Mouse (Mus musculus) liver, postnatal 0 days (tissue): ENCODE data around the gene Cdkl1. TPM values are rescaled to one million over a fixed set of nuclear protein-coding genes. Genes with fewer than 3 reads are reported as not detected.

Experiments
- ATAC-seq: fragments of 200-750 bp; cut with Nextera tagmentation; 2 replicates; pipeline ENCODE4 v1.8.0; 2017; ENCODE audit warnings: mild to moderate bottlenecking, moderate library complexity
- DNase-seq: peaks from one replicate; pipeline ENCODE4 v3.0.0-alpha.2; 2016
- H3K27ac ChIP-seq: fragments of 300-500 bp; sonication (generic); 2 replicates; pipeline ENCODE4 v1.5.1; 2014; ENCODE audit warnings: antibody characterized with exemption, moderate library complexity, mild to moderate bottlenecking, low read depth
- H3K27me3 ChIP-seq: fragments of 300-500 bp; sonication (generic); 2 replicates; pipeline ENCODE4 v1.6.1; 2014; ENCODE audit warnings: low read length, control low read depth, mixed read lengths; ENCODE audit not compliant: insufficient read depth
- H3K36me3 ChIP-seq: fragments of 300-500 bp; sonication (generic); replicated peaks from 2 replicates; pipeline ENCODE4 v1.6.1; 2014; ENCODE audit warnings: mild to moderate bottlenecking, control low read depth, low read length, moderate library complexity, mixed read lengths; ENCODE audit not compliant: insufficient read depth
- H3K4me1 ChIP-seq: fragments of 300-500 bp; sonication (generic); 2 replicates; pipeline ENCODE4 v1.6.1; 2014; ENCODE audit warnings: antibody characterized with exemption, mild to moderate bottlenecking, control low read depth; ENCODE audit not compliant: insufficient read depth
- H3K4me2 ChIP-seq: fragments of 300-500 bp; sonication (generic); 2 replicates; pipeline ENCODE4 v1.6.1; 2014; ENCODE audit warnings: low read depth, mild to moderate bottlenecking, low read length, moderate library complexity, mixed read lengths
- H3K4me3 ChIP-seq: fragments of 300-500 bp; sonication (generic); 2 replicates; pipeline ENCODE4 v1.5.1; 2014; ENCODE audit warnings: low read depth, low read length
- H3K9ac ChIP-seq: fragments of 300-500 bp; sonication (generic); replicated peaks from 2 replicates; pipeline ENCODE4 v1.6.1; 2014; ENCODE audit warnings: mild to moderate bottlenecking, moderate library complexity
- H3K9me3 ChIP-seq: fragments of 300-500 bp; sonication (generic); 2 replicates; pipeline ENCODE4 v1.6.1; 2016; ENCODE audit warnings: mild to moderate bottlenecking, control low read depth, low read length, mixed read lengths
- CTCF ChIP-seq: sonication (generic); IDR thresholded peaks from 2 replicates; pipeline ENCODE4 v1.5.1; 2016; ENCODE audit warnings: antibody characterized with exemption, low read depth
- EP300 ChIP-seq: IDR thresholded peaks from 2 replicates; pipeline ENCODE4 v1.6.1; 2016; ENCODE audit warnings: antibody characterized with exemption, low read depth, mild to moderate bottlenecking
- WGBS: fragments of 180-500 bp; shearing (Covaris S2); extraction: QIAGEN DNeasy Blood & Tissue Kit; methylation state at CpG from one replicate; pipeline ENCODE4 v1.1.7; 2014; ENCODE audit not compliant: insufficient replicate concordance; 5-methylcytosine and 5-hydroxymethylcytosine counted together
- polyA plus RNA-seq: library from polyadenylated mRNA; unstranded; fragments of >200 nt; fragmentation: Nextera tagmentation; extraction: Ambion mirVana; gene quantifications from 2 replicates; pipeline ENCODE4 v1.2.1, GENCODE M21; 2015

Cdkl1 gene
- polyA plus RNA-seq, 1 experiment from 2014 or later, result 2.2 TPM

DNA sequence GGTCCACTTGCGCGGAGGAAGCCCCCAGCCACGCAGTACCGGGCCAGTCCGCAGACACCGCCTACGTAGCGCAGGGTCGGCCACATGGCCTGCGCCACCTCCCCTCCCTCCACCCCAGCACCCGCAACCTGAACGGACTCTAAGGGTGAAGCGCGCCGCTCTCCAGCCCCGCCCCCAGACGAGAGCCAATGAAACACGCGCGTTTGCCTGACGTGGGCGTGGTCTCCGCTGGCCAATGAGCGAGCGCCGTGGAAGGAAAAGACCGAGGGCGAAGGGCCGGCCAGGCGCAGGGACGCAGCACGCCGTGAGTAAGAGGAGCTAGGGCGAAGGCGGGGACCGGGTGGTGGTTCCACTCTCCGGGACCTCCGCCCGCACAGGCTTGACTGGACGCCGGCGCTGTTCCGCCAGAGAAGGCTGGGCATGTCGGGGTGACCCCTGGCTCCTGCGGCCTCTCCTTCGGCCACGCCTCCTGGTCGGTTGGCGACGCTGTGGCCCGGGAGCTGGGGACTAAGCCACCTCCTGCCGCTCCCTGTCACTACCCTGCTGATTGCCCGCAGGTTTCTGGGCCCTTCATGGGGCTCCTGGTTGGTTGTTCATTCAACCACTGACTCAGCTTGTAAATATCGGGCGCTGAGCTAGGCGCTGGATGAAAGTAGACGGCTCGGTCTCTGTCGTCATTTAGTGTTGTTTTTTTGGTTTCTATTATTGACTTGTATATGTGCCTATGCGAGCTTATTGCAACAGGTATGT, 66.2 kb downstream of the Cdkl1 start, which contains the start of the genes L2hgdh and Atp5s:
TSS of gene L2hgdh (minus strand) at position 163 of the 750 bp plus-strand sequence.
TSS of gene Atp5s (plus strand) at position 240 of the 750 bp plus-strand sequence.
- TF ChIP-seq CTCF (0 out of 2 replicates have a peak, but pooled peaks have one; percentile 8), EP300 (no peak)
- H3K4me3 ChIP-seq, result peak within 1 kb of the TSS; percentile 68
- DNase-seq (peak; percentile 99), ATAC-seq (peak; percentile 91)
- peak within 1 kb of the TSS; percentile 96 for H3K4me2 ChIP-seq
- H3K27me3 ChIP-seq, result no peaks in the 10 kb centered on the region
- under 1% methylated on average over 59 of the region's 60 CpGs for WGBS
- peaks cover 15% of the 10 kb centered on the region for H3K4me1 ChIP-seq
- H3K9me3 ChIP-seq, result no peaks in the 10 kb centered on the region
- H3K27ac ChIP-seq, result peak within 1 kb of the TSS; percentile 99
- 0 out of 2 replicates have a peak, but pooled peaks cover 5% of the 10 kb centered on the region for H3K36me3 ChIP-seq
- peak within 1 kb of the TSS; percentile 81 for H3K9ac ChIP-seq

DNA sequence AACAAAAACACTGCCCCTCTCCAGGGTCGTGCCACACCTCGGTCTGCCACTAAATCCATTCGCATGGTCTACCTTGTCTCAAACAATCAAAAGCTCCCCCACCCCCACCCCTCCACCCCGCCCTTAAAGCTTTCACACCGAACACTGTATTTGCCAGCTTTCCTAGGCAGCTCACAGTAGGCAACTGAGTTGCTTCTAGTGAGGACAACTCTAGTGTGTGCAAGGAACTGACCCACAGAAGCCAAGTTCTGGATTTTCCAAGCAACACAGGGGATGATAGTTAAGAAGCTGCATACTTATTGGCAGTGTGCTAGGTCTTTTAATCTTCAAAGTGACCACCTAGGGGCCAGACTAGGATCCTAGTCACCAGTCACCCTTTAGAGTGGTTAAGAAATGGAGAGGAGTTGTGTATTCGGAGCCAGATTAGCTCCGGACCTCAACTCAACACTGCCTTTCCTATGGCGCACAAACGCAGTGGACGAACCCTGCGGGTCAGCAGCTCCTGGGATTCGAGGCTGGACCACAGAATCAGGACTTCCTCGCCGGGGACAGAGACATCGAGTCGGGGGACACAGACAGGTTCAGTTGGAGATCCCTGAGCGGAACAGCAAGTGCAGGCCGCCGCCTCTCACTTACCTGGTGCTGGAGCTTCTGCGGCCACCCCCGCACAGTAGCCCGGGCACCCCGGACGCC, 66.9 kb downstream of the Cdkl1 start:
- no peak for ATAC-seq
- no peaks in the 10 kb centered on the region for H3K27me3 ChIP-seq
- 0 out of 2 replicates have a peak, but pooled peaks cover 5% of the 10 kb centered on the region for H3K36me3 ChIP-seq
- H3K9ac ChIP-seq, result peak overlapping the region; percentile 81
- H3K4me3 ChIP-seq, result peak overlapping the region; percentile 68
- peak; percentile 26 for DNase-seq
- H3K4me2 ChIP-seq, result peak overlapping the region; percentile 96
- WGBS, result 2% methylated on average over 24 of the region's 24 CpGs
- H3K27ac ChIP-seq, result peak overlapping the region; percentile 99
- TF ChIP-seq CTCF, result no peak
- TF ChIP-seq EP300, result no peak
- H3K9me3 ChIP-seq, result peaks cover 7% of the 10 kb centered on the region
- peaks cover 15% of the 10 kb centered on the region for H3K4me1 ChIP-seq

DNA sequence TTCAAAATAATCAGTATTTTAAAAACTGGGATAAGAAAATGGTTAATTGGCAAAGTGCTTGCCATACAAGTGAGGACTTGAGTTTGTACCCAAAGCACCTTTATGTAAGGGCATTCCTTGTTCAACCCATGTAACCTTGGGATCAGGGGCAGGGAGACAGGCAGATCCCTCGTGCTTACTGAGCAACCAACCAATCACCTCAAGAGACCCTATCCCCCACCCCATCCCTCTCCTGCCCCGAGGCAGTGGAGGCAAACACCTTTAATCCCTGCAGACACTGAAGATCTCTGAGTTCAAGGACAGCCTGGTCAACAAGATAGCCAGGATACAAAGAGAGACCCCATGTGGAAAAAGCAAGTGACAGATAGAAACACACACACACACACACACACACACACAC, 67.7 kb downstream of the Cdkl1 start:
- H3K9ac ChIP-seq, result no peak overlapping the region; the same call in 1 of the 2 replicates
- no peaks in the 10 kb centered on the region for H3K27me3 ChIP-seq
- H3K27ac ChIP-seq, result no peak overlapping the region
- ATAC-seq (no peak), DNase-seq (no peak)
- H3K4me1 ChIP-seq, result peaks cover 15% of the 10 kb centered on the region
- peak overlapping the region; percentile 96 for H3K4me2 ChIP-seq
- H3K36me3 ChIP-seq, result 0 out of 2 replicates have a peak, but pooled peaks cover 1% of the 10 kb centered on the region
- TF ChIP-seq EP300, result no peak
- no peak for TF ChIP-seq CTCF
- peak overlapping the region; percentile 68 for H3K4me3 ChIP-seq
- peaks cover 9% of the 10 kb centered on the region for H3K9me3 ChIP-seq
- WGBS, result 64% methylated on average over 2 of the region's 2 CpGs

DNA sequence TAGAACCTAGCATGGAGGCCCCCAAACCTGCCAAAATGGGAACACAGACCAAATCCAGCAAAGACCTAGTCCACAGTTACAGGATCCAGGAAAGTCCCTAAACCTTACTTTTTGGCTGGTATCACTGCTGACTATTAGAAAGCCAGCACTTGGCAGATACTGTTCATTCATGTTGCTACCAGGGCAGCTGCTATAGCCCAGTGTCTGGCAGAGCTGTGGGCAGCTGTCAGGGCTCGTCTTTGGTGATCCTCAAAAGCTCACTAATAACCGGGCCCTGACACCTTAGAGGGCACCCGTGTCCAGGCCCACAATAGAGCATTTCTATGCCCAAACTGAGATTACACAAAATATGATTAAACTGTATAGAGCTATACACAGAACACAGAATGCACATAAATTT, 68.2 kb downstream of the Cdkl1 start:
- ATAC-seq, result no peak
- Histone ChIP-seq H3K4me1 (peaks cover 15% of the 10 kb centered on the region), H3K36me3 (no peaks in the 10 kb centered on the region), H3K9ac (no peak overlapping the region), H3K9me3 (peaks cover 9% of the 10 kb centered on the region), H3K4me3 (no peak overlapping the region), H3K4me2 (no peak overlapping the region), H3K27ac (no peak overlapping the region), H3K27me3 (no peaks in the 10 kb centered on the region)
- TF ChIP-seq EP300 (no peak), CTCF (no peak)
- DNase-seq, result no peak
- 77% methylated on average over 3 of the region's 3 CpGs for WGBS

DNA sequence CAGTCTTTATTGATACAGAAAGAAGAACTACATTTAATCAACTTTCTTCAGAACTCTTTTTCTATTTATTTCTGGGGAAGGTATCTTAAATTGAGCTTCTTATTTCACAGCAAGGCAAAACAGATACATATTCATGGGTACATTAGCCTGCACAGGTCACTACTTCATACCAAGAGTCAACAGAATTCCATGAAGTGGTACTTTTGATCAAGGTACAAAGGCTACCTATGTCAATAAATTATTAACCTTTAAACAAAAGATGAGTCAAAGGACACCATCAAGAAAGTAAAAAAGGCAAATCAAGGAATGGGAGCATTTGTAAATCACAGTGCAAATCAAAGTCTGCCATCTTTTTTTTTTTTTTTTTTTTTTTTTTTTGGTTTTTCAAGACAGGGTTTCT, 77.4 kb downstream of the Cdkl1 start:
- Histone ChIP-seq H3K9ac (no peak overlapping the region), H3K9me3 (no peaks in the 10 kb centered on the region), H3K4me3 (no peak overlapping the region), H3K4me2 (no peak overlapping the region), H3K4me1 (no peaks in the 10 kb centered on the region), H3K27me3 (no peaks in the 10 kb centered on the region), H3K27ac (no peak overlapping the region), H3K36me3 (0 out of 2 replicates have a peak, but pooled peaks cover 11% of the 10 kb centered on the region)
- TF ChIP-seq CTCF (no peak), EP300 (no peak)
- no peak for DNase-seq
- ATAC-seq, result no peak

DNA sequence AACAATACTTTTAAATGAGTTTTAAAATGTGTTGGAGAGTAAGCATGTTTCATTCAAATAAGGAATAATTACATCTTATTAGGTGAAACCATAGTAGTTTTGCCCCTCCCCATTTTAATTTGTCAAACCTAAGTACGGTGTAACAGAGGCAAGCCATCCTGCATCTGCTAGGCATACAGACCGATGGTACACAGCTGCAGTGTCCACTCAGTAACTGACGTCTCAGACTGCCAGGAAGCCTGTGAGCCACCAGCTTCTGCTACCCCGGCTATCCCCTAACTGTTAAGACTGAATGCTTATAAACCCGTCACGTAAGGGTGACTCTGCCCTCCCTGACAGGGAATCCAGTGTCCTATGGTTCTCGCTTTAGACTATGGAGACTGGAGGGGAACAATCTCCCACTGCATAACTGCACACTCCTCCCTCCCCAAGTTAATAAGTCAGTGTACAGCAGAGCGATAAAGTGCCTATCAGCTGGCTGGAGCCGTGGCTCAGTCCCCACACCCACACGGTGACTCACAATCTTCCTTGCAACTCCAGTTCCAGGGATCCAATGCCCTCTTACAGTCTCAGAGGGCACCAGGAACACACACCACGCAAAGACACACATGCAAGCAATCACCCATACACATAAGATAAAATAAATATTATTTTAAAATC, 86.1 kb downstream of the Cdkl1 start:
- Histone ChIP-seq H3K4me1 (no peaks in the 10 kb centered on the region), H3K27ac (no peak overlapping the region), H3K9me3 (no peaks in the 10 kb centered on the region), H3K36me3 (peaks cover 22% of the 10 kb centered on the region), H3K4me2 (no peak overlapping the region), H3K4me3 (no peak overlapping the region), H3K9ac (no peak overlapping the region), H3K27me3 (no peaks in the 10 kb centered on the region)
- TF ChIP-seq CTCF (no peak), EP300 (no peak)
- ATAC-seq (no peak), DNase-seq (no peak)
- WGBS, result 81% methylated on average over 11 of the region's 11 CpGs
